Mouse (Mus musculus) small intestine, adult 2 months (tissue): ENCODE measurements at regions not wholly inside any gene's neighbourhood (a gene's known extent, or its start where the extent isn't known, plus 50 kb on each side); places are given as distances from the start of the nearest gene placed in this dataset.

ENCODE experiments used
- CTCF ChIP-seq: fragments of 200-500 bp; IDR thresholded peaks from 2 replicates; pipeline ENCODE4 v1.5.1; 2012; ENCODE audit warnings: low read depth, mild to moderate bottlenecking, control low read depth, inconsistent platforms, low read length, moderate library complexity, mixed read lengths; ENCODE audit not compliant: insufficient replicate concordance, insufficient read length; ENCODE audit errors: extremely low read depth
- POLR2A ChIP-seq: fragments of 200-500 bp; IDR thresholded peaks from 2 replicates; pipeline ENCODE4 v1.6.1; 2012; ENCODE audit warnings: low read depth, mild to moderate bottlenecking, control low read depth, inconsistent platforms, low read length, moderate library complexity

DNA sequence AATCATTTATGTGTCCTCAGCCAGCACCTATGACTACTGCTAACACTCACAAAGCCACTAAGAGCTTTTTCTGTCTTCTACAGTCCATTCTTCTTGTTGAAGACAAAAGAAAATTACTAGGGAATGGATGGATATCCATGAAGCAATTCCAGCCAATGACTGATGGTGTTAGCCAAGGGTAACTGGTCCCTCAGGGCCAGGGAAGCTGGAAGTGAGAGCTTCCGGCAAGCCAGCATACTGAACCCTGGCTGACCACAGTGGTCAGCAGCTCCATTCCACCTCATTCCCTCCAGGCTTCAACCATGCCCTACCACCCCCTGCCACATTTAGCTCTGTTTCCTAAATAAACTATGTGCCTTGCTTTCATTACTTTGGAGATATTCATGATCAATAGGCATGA, 64.1 kb upstream of the Hif1a start:
- TF ChIP-seq CTCF (no peak), POLR2A (no peak)
